Mouse (Mus musculus) kidney, embryonic 14.5 days (tissue): ENCODE data around the gene Hoxa3. TPM values are rescaled to one million over a fixed set of nuclear protein-coding genes. Genes with fewer than 3 reads are reported as not detected.

Experiments
- ATAC-seq: fragments of 200-750 bp; cut with Nextera tagmentation; 2 replicates; pipeline ENCODE4 v1.8.0; 2017; ENCODE audit warnings: moderate number of reproducible peaks, mild to moderate bottlenecking, moderate TSS enrichment, moderate library complexity; ENCODE audit not compliant: low FRiP score, low TSS enrichment
- H3K27ac ChIP-seq: fragments of 300-500 bp; sonication (generic); 2 replicates; pipeline ENCODE4 v1.5.1; 2014; ENCODE audit warnings: low read depth, mild to moderate bottlenecking, low read length, moderate library complexity, mixed read lengths
- H3K27me3 ChIP-seq: fragments of 300-500 bp; sonication (generic); 2 replicates; pipeline ENCODE4 v1.6.1; 2014; ENCODE audit warnings: mild to moderate bottlenecking, low read length; ENCODE audit not compliant: control insufficient read depth, insufficient read depth
- H3K36me3 ChIP-seq: fragments of 300-500 bp; sonication (generic); 2 replicates; pipeline ENCODE4 v1.6.1; 2014; ENCODE audit warnings: low read length, mixed read lengths; ENCODE audit not compliant: control insufficient read depth, insufficient read depth
- H3K4me1 ChIP-seq: fragments of 300-500 bp; sonication (generic); 2 replicates; pipeline ENCODE4 v1.6.1; 2014; ENCODE audit warnings: low read length, mixed read lengths; ENCODE audit not compliant: control insufficient read depth, insufficient read depth
- H3K4me2 ChIP-seq: fragments of 300-500 bp; sonication (generic); replicated peaks from 2 replicates; pipeline ENCODE4 v1.6.1; 2014; ENCODE audit warnings: low read depth, mild to moderate bottlenecking, low read length
- H3K4me3 ChIP-seq: fragments of 300-500 bp; sonication (generic); 2 replicates; pipeline ENCODE4 v1.5.1; 2014; ENCODE audit warnings: mild to moderate bottlenecking, low read length
- H3K9ac ChIP-seq: fragments of 300-500 bp; sonication (generic); 2 replicates; pipeline ENCODE4 v1.6.1; 2014; ENCODE audit warnings: low read depth, mild to moderate bottlenecking, low read length, moderate library complexity
- H3K9me3 ChIP-seq: fragments of 300-500 bp; sonication (generic); 2 replicates; pipeline ENCODE4 v1.6.1; 2016; ENCODE audit warnings: low read length; ENCODE audit not compliant: control insufficient read depth
- whole genome bisulfite sequencing: fragments of 180-500 bp; shearing (Covaris S2); extraction: QIAGEN DNeasy Blood & Tissue Kit; methylation state at CpG from one replicate; pipeline ENCODE4 v1.1.7; 2014; 5-methylcytosine and 5-hydroxymethylcytosine counted together
- polyA plus RNA-seq: library from polyadenylated mRNA; unstranded; fragments of >200 nt; fragmentation: Nextera tagmentation; extraction: Ambion mirVana; gene quantifications from 2 replicates; pipeline ENCODE4 v1.2.1, GENCODE M21; 2014

Hoxa3 gene
- polyA plus RNA-seq, 1 experiment from 2014 or later: 13.6 TPM

- no peaks in the 10 kb centered on the region for H3K9me3 ChIP-seq
- H3K4me2 ChIP-seq: peak overlapping the region; percentile 82
- no peak for ATAC-seq
- peak overlapping the region; percentile 94 for H3K27ac ChIP-seq
- 7% methylated on average over 9 of the region's 9 CpGs for WGBS
- no peaks in the 10 kb centered on the region for H3K36me3 ChIP-seq
- H3K9ac ChIP-seq: peak overlapping the region; percentile 60
- peaks cover 22% of the 10 kb centered on the region for H3K27me3 ChIP-seq
- H3K4me1 ChIP-seq: peaks cover 54% of the 10 kb centered on the region
- peak overlapping the region; percentile 66 for H3K4me3 ChIP-seq
These were observed 53.2 kb downstream of the Hoxa3 start for GRCm38 (mm10) chr6:52159979-52160378.

DNA sequence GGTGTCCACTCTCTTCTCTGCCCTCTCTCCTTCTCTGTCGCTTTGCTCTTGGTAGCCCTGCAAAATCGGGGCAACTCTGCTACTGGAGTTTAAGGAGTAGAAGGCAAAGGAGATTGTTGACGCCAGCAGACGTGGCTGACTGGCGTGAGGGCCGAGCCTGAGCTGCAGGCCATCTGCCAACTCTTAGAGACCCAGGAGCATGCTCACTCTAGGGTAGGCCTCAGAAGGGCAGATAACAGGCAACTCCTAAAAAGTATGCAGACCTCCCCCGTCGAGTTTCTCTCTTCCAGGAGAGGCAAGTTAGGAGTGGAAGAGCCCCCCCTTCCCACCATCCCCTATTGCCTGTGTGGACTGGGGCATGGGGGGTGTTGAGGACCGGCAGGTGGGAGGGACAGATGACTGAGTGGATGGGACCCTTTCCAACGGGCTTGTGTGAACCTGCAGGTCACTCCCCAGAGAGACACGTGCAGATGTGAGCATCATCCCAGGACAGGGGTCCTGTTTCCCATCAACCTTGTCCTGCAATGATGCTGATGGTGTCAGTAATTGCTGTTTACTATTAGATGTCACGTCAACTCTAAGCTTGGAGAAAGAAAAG is 53.9 kb downstream of the Hoxa3 start:
- Histone ChIP-seq H3K9me3 (no peaks in the 10 kb centered on the region), H3K27ac (peak overlapping the region; percentile 83), H3K4me2 (peak overlapping the region; percentile 82), H3K36me3 (no peaks in the 10 kb centered on the region), H3K4me1 (peaks cover 48% of the 10 kb centered on the region), H3K9ac (peak overlapping the region; percentile 71), H3K4me3 (peak overlapping the region; percentile 66), H3K27me3 (peaks cover 29% of the 10 kb centered on the region)
- 5% methylated on average over 12 of the region's 12 CpGs for WGBS
- ATAC-seq: peak; percentile 13; the same call in 1 of the 2 replicates

DNA sequence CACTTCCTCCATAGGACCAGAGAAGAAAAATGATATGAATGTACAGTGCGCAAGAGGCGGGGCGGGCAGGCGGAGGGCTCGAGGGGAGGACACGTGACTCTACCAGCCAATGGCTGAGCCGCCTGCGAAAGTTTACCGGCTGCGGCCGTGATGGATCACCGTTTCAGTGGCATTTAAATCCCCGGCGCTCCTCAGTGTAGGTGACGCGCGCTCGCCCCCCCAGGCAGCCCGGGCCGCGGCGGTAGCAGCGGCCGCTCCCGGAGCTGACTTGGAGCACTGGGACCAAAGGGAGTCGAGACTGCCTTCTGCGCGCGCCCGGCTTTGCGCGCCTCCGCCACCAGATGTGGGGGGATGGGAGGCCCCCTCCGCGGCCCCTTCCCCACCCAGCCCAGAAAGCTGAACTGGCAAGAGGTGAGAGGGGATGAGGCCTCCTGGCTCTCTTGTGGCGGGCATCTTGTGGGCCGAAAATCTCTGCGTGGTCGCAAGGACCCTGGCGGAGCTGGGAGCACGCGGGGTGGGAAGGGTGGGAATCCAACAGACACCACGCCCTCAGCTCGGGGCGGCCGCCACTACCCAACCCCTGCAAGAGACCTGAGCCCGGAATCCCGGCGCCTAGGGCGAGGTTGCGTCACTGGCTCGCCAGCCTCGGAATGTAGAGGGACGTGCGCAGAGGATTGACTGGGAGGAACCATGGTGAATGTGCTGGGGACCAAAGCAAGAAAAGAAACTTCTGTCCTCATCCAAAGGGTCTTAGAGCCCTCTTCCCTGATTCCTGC is 54.7 kb downstream of the Hoxa3 start, which contains the start of gene Hoxa1:
TSS of gene Hoxa1 (minus strand) at position 42 of the 776 bp plus-strand sequence.
- H3K27me3 ChIP-seq: peaks cover 35% of the 10 kb centered on the region
- no peaks in the 10 kb centered on the region for H3K36me3 ChIP-seq
- WGBS: under 1% methylated on average over 55 of the region's 55 CpGs
- H3K4me3 ChIP-seq: peak within 1 kb of the TSS; percentile 66
- peak within 1 kb of the TSS; percentile 71 for H3K9ac ChIP-seq
- peak within 1 kb of the TSS; percentile 82 for H3K4me2 ChIP-seq
- H3K4me1 ChIP-seq: peaks cover 40% of the 10 kb centered on the region
- H3K27ac ChIP-seq: peak within 1 kb of the TSS; percentile 83
- no peaks in the 10 kb centered on the region for H3K9me3 ChIP-seq
- peak; percentile 74 for ATAC-seq

GRCm38 (mm10) chr6:52157466-52158275 is 55.5 kb downstream of the Hoxa3 start:
- Histone ChIP-seq H3K27me3 (peaks cover 38% of the 10 kb centered on the region), H3K9me3 (no peaks in the 10 kb centered on the region), H3K4me2 (peak overlapping the region; percentile 82), H3K4me3 (peak overlapping the region; percentile 66), H3K9ac (peak overlapping the region; percentile 23; the same call in 1 of the 2 replicates), H3K36me3 (no peaks in the 10 kb centered on the region), H3K27ac (no peak overlapping the region), H3K4me1 (peaks cover 33% of the 10 kb centered on the region)
- WGBS: under 1% methylated on average over 32 of the region's 32 CpGs
- peak; percentile 0; the same call in 1 of the 2 replicates for ATAC-seq

DNA sequence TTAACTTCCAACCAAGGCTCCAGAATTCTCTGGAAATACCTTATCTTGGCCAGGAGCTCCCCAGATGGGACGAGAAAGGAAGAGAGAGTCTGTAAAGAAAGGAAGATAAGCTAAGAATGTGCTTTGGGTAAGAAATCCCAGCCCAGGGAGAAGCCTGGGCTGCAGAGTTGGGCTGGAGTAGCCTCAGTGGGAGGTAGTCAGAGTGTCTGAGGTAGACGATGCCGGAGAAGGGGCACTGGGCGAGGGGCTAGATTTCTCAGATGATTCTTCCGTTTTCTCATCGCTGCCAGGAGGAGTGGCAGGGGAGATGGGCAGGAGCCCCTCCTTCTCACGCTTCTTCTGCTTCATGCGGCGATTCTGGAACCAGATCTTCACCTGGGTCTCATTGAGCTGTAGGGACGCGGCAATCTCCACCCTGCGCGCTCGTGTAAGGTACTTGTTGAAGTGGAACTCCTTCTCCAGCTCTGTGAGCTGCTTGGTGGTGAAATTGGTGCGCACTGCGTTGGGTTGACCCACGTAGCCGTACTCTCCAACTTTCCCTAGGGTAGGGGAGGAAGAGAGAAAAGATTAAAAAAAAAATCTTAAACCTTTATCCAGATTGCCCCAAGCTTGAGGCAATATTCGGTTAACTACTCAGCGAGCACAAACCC is 56.5 kb downstream of the Hoxa3 start:
- Histone ChIP-seq H3K4me1 (peaks cover 24% of the 10 kb centered on the region), H3K27ac (no peak overlapping the region), H3K27me3 (peaks cover 48% of the 10 kb centered on the region), H3K9ac (no peak overlapping the region), H3K4me3 (peak overlapping the region; percentile 7; the same call in 1 of the 2 replicates), H3K36me3 (no peaks in the 10 kb centered on the region), H3K9me3 (no peaks in the 10 kb centered on the region), H3K4me2 (peak overlapping the region; percentile 15)
- 12% methylated on average over 20 of the region's 20 CpGs for WGBS
- ATAC-seq: no peak

GRCm38 (mm10) chr6:52155471-52155870 is 57.7 kb downstream of the Hoxa3 start:
- no peak overlapping the region for H3K9ac ChIP-seq
- H3K27ac ChIP-seq: no peak overlapping the region
- no peaks in the 10 kb centered on the region for H3K36me3 ChIP-seq
- H3K4me1 ChIP-seq: peaks cover 19% of the 10 kb centered on the region
- no peak overlapping the region for H3K4me3 ChIP-seq
- no peaks in the 10 kb centered on the region for H3K9me3 ChIP-seq
- ATAC-seq: no peak
- 69% methylated on average over 3 of the region's 3 CpGs for WGBS
- no peak overlapping the region for H3K4me2 ChIP-seq
- peaks cover 51% of the 10 kb centered on the region for H3K27me3 ChIP-seq

DNA sequence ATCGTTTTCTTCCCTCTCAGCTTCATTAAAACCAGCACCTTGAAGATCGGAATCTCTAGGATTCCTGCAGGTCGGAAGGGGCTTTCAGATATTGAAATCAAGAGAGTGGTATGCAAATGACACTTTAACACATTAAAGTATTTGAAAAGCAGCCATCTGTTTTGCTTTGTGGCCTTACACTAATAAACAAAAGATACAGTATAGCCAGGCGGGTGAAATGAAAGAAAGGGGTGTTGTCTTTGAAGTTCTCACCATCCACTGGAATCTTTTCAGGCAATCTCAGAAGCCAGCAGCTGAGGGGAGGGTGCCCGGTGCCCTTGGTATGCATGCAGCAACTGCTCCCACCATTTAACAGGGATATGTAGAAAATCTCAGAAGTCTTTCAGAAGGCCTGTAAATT is 59.1 kb downstream of the Hoxa3 start:
- no peaks in the 10 kb centered on the region for H3K36me3 ChIP-seq
- WGBS: 44% methylated on average over 5 of the region's 5 CpGs
- no peak for ATAC-seq
- peaks cover 5% of the 10 kb centered on the region for H3K4me1 ChIP-seq
- H3K9ac ChIP-seq: no peak overlapping the region
- H3K9me3 ChIP-seq: no peaks in the 10 kb centered on the region
- no peak overlapping the region for H3K4me3 ChIP-seq
- H3K4me2 ChIP-seq: no peak overlapping the region
- peaks cover 56% of the 10 kb centered on the region for H3K27me3 ChIP-seq
- no peak overlapping the region for H3K27ac ChIP-seq

DNA sequence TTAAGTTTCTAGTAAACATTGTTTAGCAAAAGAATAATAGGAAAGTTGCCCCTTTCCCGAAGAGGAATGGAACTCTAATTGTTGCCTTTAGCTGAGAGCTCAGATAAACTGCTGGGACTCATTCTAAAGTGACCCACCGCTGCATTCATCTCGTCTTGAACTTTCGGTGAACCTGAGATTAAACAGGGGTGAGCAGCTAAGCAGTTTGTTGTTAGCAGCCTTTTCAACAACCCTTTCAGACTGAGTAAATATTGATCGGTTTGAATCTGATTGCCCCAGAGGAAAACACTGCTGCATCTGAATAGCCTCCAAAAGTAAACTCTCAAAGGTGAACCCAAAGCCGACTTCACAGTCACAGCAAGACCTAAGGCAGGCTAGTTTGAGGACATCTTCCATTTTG is 59.9 kb downstream of the Hoxa3 start:
- WGBS: 11% methylated on average over 6 of the region's 6 CpGs

More for the DNA sequence above, 59.9 kb downstream of the Hoxa3 start:
- no peak overlapping the region for H3K27ac ChIP-seq
- no peak overlapping the region for H3K4me3 ChIP-seq
- H3K27me3 ChIP-seq: peaks cover 56% of the 10 kb centered on the region
- no peak for ATAC-seq
- no peak overlapping the region for H3K4me2 ChIP-seq
- peaks cover 3% of the 10 kb centered on the region; the same call in 1 of the 2 replicates for H3K4me1 ChIP-seq
- no peaks in the 10 kb centered on the region for H3K36me3 ChIP-seq
- no peak overlapping the region for H3K9ac ChIP-seq
- H3K9me3 ChIP-seq: no peaks in the 10 kb centered on the region
